Mouse (Mus musculus) lung, adult 2 months (tissue): Measurements from ENCODE around the gene Gpr107.

Experiments used
- CTCF ChIP-seq: fragments of 200-500 bp; IDR thresholded peaks from 2 replicates; pipeline ENCODE4 v1.5.1; 2011; ENCODE audit warnings: mild to moderate bottlenecking, low read length, control low read depth; ENCODE audit not compliant: insufficient read depth
- POLR2A ChIP-seq: fragments of 200-500 bp; IDR thresholded peaks from 2 replicates; pipeline ENCODE4 v1.6.1; 2011; ENCODE audit warnings: low read depth, mild to moderate bottlenecking, control low read depth, low read length, borderline replicate concordance; ENCODE audit errors: extremely low read depth

- TF ChIP-seq CTCF: no peak
- TF ChIP-seq POLR2A: no peak
Observed at GRCm38 (mm10) chr2:31202357-31202756, 50.2 kb downstream of the Gpr107 start.
